Comparison of ENCODE assay signal across 9 mouse cellular contexts in genomic region chr12:21112453-21112857, GRCm38 (mm10).
DNase-seq lines count a peak whose midpoint lies in the region; ATAC-seq and TF ChIP-seq lines count a peak whose summit lies in the region.
"Had no signal": no experiment of that assay in that cellular context is flagged by ENCODE, and none has a peak within 500 bp of the region (broad histone marks: within the 10 kb centered on the region; RNA-seq: fewer than 3 reads in every experiment).

No protein-coding gene starts in this region.

- DNase-seq in urinary bladder, adult 18-20 months (ENCODE audit: low spot score in 2 of 2): peak; percentile 43 to 68
- DNase-seq in urinary bladder, postnatal 10 days (ENCODE audit: low spot score): no peak
- peak; percentile 81 for DNase-seq in embryonic facial prominence, embryonic 14.5 days (ENCODE audit: low spot score)
- DNase-seq in heart, adult 8-10 months (ENCODE audit: low spot score): peak; percentile 66
- DNase-seq in kidney, adult 2 months: peak; percentile 77
- peak; percentile 72 for DNase-seq in limb, embryonic 14.5 days (ENCODE audit: low spot score)
- DNase-seq in spleen, postnatal 4 days (ENCODE audit: low spot score in 2 of 2): peak; percentile 32 to 71

- ATAC-seq in embryonic facial prominence, embryonic 14.5 days (ENCODE audit: low read depth): peak; percentile 46
- no peak for ATAC-seq in limb, embryonic 14.5 days (ENCODE audit: low FRiP score, low read depth)
- ATAC-seq in midbrain, embryonic 13.5 days: peak; percentile 64

- H3K4me2 ChIP-seq in embryonic facial prominence, embryonic 14.5 days (ENCODE audit: low read depth, low read length): peak overlapping the region; percentile 79
- H3K4me2 ChIP-seq in limb, embryonic 14.5 days (replicated peaks; ENCODE audit: low read depth, low read length, severe bottlenecking): peak overlapping the region; percentile 78
- H3K4me2 ChIP-seq in midbrain, embryonic 13.5 days (replicated peaks): peak overlapping the region; percentile 70

- peak; percentile 53 for TF ChIP-seq CTCF in kidney, adult 2 months (conservative IDR thresholded peaks at IDR 0.05; ENCODE audit: insufficient read depth, insufficient read length, low read depth, low read length)

- H3K9me3 ChIP-seq in embryonic facial prominence, embryonic 14.5 days (ENCODE audit: control insufficient read depth, low read length): no peaks in the 10 kb centered on the region
- H3K9me3 ChIP-seq in limb, embryonic 14.5 days (ENCODE audit: control insufficient read depth, low read length): no peaks in the 10 kb centered on the region
- no peaks in the 10 kb centered on the region for H3K9me3 ChIP-seq in midbrain, embryonic 13.5 days

- no peak overlapping the region for H3K27ac ChIP-seq in embryonic facial prominence, embryonic 14.5 days (replicated peaks; ENCODE audit: low read depth, low read length)
- H3K27ac ChIP-seq in kidney, adult 2 months (ENCODE audit: insufficient read depth, low read depth, low read length): peak overlapping the region; percentile 47; the same call in 1 of the 2 replicates
- peak overlapping the region; percentile 84; the same call in 1 of the 2 replicates for H3K27ac ChIP-seq in limb, embryonic 14.5 days (replicated peaks; ENCODE audit: low read depth, low read length)
- H3K27ac ChIP-seq in midbrain, embryonic 13.5 days: peak overlapping the region; percentile 92

- H3K4me3 ChIP-seq in embryonic facial prominence, embryonic 14.5 days (ENCODE audit: low read depth, low read length): peak overlapping the region; percentile 62
- peak overlapping the region; percentile 85 for H3K4me3 ChIP-seq in kidney, adult 2 months (ENCODE audit: insufficient read depth, low read depth, low read length)
- H3K4me3 ChIP-seq in limb, embryonic 14.5 days (replicated peaks; ENCODE audit: low read length): peak overlapping the region; percentile 71
- peak overlapping the region; percentile 80 for H3K4me3 ChIP-seq in midbrain, embryonic 13.5 days (replicated peaks)

- no peaks in the 10 kb centered on the region for H3K36me3 ChIP-seq in embryonic facial prominence, embryonic 14.5 days (ENCODE audit: control insufficient read depth, insufficient read depth, low read length)
- H3K36me3 ChIP-seq in kidney, adult 2 months (ENCODE audit: control insufficient read depth, insufficient read depth, low read length): no peaks in the 10 kb centered on the region
- no peaks in the 10 kb centered on the region for H3K36me3 ChIP-seq in limb, embryonic 14.5 days (ENCODE audit: control insufficient read depth, insufficient read depth, low read length)
- no peaks in the 10 kb centered on the region for H3K36me3 ChIP-seq in midbrain, embryonic 13.5 days
- H3K36me3 ChIP-seq: G1E had no signal

- no peaks in the 10 kb centered on the region for H3K4me1 ChIP-seq in embryonic facial prominence, embryonic 14.5 days (ENCODE audit: control insufficient read depth, insufficient read depth, low read length)
- H3K4me1 ChIP-seq in kidney, adult 2 months (ENCODE audit: control insufficient read depth, insufficient read depth, low read length): no peaks in the 10 kb centered on the region
- no peaks in the 10 kb centered on the region for H3K4me1 ChIP-seq in limb, embryonic 14.5 days (ENCODE audit: control insufficient read depth, insufficient read depth, low read length)
- H3K4me1 ChIP-seq in midbrain, embryonic 13.5 days (replicated peaks): peaks cover 22% of the 10 kb centered on the region

- 0% methylated on average over 17 of the region's 17 CpGs for WGBS in embryonic facial prominence, embryonic 14.5 days
- WGBS in kidney, adult 2 months: 2% methylated on average over 17 of the region's 17 CpGs
- 0% methylated on average over 17 of the region's 17 CpGs for WGBS in limb, embryonic 14.5 days
- WGBS in midbrain, embryonic 13.5 days: 1% methylated on average over 17 of the region's 17 CpGs

- H3K27me3 ChIP-seq in embryonic facial prominence, embryonic 14.5 days (replicated peaks; ENCODE audit: control insufficient read depth, insufficient read depth, low read length): no peaks in the 10 kb centered on the region
- H3K27me3 ChIP-seq in kidney, adult 2 months (replicated peaks; ENCODE audit: control insufficient read depth, insufficient read depth, low read length): no peaks in the 10 kb centered on the region
- H3K27me3 ChIP-seq in limb, embryonic 14.5 days (ENCODE audit: control insufficient read depth, insufficient read depth, low read length): no peaks in the 10 kb centered on the region
- H3K27me3 ChIP-seq in midbrain, embryonic 13.5 days: no peaks in the 10 kb centered on the region

- H3K9ac ChIP-seq in embryonic facial prominence, embryonic 14.5 days (ENCODE audit: low read depth, low read length): peak overlapping the region; percentile 82
- peak overlapping the region; percentile 79 for H3K9ac ChIP-seq in limb, embryonic 14.5 days (ENCODE audit: low read depth, low read length, severe bottlenecking)
- H3K9ac ChIP-seq in midbrain, embryonic 13.5 days (replicated peaks): peak overlapping the region; percentile 93

- TF ChIP-seq POLR2A in kidney, adult 2 months (IDR thresholded peaks at IDR 0.05; ENCODE audit: low read depth, low read length): no peak
- no peak for TF ChIP-seq POLR2A in limb, embryonic 14.5 days (IDR thresholded peaks at IDR 0.05; ENCODE audit: borderline replicate concordance, extremely low read depth, insufficient read depth, insufficient read length)
